Mouse (Mus musculus) urinary bladder, adult 18-20 months (tissue): ENCODE results near the gene Tspan33.
"Not testable (repeated sequence)": the region's sequence is repeated elsewhere in the genome, so short reads cannot be mapped to it uniquely, and the experiment has no call there.

ENCODE experiments used
- DNase-seq, 2 experiments: peaks; one replicate each; pipeline ENCODE4 v3.0.0; 2022; ENCODE audit warnings: low spot score in 2 of 2, mixed read lengths in 2 of 2

Tspan33 gene

DNA sequence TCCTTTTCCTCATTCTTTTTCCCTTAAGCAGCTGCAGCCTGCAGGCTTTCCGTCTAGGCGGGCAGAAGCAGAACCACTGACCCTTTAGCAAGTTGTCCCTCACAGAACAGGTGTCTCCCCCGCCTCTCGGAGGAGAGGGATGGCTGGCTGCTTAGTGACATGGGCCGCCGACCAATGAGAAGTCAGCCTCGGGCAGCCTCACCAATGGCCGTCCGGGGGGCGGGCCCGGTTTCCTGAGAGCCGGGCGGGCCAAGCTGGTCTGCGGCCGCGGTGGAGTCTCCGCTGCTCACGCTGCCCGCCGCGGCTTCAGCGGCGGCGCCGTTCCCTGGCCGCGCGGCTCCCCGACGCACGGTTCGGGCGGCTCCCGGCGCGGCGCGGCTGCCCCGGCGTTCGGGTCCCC is at the start of gene Tspan33:
Tspan33 (plus strand) TSS at position 270 of the 400 bp plus-strand sequence.
- peak; percentile 81 to 90 for DNase-seq

DNA sequence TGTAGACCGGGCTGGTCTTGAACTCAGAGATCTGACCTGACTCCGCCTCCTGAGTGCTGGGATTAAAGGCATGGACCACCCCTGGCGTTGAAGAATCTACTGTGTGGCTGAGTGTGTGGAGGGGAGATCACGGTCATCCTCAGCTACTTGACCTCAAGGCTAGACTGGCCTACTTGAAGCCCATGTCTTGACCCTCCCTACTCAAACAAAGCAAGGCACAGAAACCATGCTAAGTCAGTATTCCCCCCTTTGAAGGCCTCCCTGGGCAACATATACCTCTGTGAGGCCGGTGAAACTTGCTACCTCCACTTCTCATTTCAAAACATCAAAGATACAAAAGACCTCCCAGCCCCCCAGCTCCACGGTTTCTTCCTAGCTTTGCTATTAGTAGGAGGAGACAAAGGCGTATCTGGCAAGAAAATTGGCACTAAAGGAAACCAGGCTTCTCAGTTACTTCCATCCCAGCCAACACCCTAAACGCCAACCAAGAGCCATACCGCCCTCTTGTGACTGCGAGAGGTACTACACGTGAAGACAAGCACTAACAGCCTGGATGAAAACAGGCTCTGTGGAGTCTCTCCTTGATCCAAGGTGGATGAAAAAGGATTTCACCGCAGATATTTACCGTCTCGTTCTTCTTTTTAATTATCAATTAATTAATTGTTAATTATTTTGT is 44.4 kb upstream of the Tspan33 start:
- DNase-seq, result peak; percentile 73 to 77

DNA sequence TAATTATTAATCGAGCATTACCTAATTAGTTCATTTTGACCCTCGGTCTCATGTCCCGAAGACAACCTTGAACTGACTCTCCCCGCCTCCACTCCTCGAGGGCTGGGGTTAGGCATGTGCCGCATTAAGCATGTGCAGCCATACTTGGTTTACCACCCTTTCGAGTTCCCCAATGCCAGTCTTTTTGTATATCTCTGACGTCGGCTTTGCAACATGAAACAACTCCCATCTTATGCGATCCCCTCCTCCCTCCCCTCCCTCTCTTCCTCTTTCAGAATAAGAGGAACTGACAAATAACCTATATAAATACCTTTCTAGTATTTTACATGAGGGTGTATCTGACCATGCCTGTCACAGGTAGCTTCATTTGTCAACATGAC is 43.9 kb upstream of the Tspan33 start:
- peak in 1 of 2 experiments; percentile 4 for DNase-seq

DNA sequence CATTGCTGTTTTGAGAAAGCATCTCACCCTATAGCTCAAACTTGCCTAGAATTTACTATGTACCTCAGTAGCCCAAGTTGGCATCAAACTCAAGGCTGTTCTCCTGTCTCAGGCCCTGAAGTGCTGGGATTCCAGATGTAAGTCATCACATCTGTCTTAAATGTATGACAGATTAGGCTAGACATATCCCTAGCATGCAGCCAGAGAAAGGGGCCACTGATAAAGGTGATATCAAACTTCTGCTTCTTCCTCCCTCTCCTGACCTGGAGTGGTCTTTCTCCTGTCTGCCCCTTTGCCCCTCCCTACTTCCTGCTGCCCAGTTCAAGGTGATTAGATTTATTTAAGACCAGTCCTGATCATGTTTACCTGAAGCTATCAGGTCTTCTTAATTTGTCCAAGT is 40.8 kb upstream of the Tspan33 start:
- DNase-seq, result no peak

DNA sequence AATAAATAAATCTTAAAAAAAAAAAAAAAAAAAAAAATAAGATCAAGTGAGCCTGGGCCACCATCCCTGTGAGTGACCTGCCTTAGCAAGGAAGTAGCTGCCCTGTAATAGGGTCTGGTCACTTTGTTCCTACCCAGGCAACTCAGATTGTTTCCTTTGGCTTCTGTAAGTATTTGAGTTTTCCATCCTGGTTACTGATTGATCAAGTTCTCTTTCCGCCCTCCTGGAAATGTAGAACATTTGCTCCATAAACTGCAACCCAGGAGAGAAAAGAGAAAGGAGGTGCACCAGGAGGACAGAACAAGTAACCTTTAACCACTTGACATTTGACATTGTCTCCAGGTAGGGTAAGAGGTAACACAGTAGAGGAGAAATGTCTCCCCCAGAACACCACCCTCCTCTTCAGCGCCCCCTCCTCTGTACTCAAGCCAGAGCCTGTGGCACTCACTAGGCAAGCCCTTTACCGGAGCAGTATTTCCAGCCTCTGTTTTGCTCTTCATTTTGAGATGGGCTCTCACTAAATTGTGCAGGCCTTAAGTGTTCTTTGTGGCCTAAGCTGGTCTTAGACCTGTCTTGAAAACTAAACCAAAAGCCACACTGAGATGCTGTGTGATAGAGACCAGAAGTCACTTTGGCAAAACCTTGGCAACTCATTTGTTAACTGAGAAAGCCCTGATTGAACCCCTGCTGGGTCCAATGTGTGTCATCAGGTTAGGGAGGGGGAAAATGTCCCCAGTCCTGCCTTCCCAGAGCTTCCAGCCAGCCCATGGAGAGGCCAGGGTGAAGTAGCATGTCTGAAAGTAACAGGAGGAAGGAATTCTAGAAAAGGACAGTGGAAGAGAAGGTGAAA is 35.2 kb upstream of the Tspan33 start:
- no peak for DNase-seq

DNA sequence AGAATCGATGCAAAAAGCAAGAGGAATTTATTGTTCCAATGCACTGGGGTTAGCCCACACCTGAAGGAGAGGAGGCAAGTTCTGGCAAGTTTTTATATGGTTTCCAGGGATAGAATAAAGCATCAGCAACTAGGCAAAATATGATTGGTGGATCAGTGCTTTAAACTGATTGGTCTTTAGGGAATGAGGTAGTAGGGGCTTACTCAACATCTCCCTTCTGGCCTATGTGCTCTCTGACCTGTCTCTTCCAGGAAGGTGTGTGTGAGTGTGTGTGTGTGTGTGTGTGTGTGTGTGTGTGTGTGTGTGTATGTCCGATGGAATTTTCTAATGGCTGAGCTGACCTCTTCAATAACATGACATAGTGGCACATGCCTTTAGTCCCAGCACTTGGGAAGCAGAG is 34.1 kb upstream of the Tspan33 start:
- no peak for DNase-seq

DNA sequence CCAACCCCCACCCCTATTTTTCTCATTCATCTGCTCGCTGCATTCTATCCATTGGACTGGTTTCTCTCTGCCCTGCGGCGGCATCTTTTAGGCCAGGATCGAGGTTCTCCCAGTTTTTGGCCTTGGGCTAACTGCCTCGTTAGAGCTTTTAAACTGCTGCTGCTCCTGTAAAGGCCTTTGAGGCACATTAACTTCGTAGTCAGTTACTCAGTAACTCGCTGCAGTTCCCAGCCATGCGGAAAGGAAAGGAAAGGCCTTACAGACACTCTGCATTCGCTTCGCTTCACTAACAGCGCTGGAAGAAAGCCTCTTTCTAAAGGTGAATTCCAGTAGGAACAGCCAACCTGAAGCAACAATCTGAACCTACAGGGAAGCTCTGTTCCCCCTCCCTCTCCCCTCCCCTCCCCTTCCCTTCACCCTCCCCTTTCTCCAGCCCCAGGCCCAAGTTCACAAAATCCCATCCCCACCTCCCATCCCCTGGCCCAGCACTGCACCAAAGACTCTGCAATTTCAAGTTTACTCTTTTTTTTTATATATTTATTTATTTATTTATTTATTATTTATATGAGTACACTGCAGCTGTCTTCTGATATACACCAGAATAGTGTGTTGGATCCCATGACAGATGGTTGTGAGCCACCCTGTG is 33.2 kb upstream of the Tspan33 start:
- no peak for DNase-seq

DNA sequence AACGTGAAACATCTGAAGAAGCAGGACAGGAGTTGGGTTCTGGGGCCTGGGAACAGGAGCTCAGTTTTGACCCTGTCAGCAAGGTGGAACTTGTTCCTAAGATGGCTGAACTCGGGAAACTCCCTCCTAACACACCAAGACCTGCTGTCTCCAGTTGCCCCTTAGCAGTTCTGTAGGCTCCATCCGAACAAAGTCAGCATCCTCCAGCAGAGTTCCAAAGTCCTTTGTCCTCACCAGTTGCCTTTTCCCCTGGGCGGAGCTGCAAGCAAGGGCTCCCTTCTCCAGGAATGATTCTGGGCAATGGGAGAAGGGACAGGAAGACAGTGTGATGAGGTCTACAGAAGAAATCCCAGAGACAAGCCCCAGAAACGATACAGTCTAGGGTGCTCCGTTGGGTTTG is 26.8 kb upstream of the Tspan33 start:
- DNase-seq, result no peak

DNA sequence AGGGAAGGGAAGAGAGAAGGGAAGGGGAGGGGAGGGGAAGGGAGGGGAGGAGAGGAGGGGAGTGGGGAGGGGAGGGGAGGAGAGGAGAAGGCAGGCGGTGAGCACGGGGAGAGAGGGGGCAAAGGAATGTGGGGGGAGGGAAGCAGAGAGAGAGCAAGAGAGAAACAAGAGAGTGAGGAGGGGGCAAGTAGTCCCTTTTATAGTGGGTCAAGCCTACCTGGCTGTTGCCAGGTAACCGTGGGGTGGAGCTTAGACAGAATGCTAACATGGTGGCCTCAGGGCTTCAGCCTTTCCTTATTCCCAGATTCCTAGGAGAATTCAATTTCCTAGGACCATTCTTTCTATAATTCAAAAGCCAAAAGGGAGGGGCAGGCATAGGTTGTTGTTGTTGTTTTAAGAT is 22.3 kb upstream of the Tspan33 start:
- no peak for DNase-seq

DNA sequence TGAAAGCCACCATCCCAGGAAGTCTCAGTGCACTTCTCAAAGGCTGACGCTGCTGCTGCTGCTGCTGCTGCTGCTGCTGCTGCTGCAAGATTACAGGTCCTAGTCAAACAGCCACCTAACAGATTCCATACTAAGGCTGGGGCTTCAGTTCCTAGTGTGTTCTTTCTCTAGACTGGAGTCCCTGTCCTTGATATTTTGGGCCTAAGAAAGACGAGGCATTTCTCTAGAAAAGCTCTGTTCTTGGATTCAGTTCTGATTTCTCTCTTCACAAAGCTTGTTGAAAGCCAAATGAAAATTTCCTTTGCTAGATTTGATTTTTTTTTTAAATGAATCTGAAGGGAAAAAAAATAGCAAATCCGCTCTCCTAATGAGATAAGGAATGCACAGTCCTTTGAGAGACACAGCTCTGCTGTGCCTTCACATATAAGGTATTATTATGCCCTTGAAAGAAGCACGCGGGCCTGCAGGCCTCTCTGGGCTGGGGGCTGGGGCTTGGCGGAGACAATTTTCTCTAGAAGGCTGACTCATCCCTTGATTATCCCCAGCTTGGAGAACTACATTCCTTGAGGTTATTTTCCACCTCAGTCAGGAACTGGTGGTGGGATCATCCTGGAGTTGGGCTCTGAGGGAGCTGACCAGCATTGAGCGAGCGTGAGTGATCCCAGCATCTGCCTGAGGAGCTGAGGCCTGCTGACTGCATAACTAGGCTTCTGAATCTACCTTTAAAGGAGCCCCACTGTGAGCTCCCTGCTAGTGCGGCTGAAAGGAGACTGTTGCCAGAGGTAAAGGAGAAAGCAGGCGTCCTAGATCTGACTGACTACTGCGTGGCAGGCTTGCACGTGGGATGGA is 21.2 kb upstream of the Tspan33 start:
- no peak for DNase-seq

DNA sequence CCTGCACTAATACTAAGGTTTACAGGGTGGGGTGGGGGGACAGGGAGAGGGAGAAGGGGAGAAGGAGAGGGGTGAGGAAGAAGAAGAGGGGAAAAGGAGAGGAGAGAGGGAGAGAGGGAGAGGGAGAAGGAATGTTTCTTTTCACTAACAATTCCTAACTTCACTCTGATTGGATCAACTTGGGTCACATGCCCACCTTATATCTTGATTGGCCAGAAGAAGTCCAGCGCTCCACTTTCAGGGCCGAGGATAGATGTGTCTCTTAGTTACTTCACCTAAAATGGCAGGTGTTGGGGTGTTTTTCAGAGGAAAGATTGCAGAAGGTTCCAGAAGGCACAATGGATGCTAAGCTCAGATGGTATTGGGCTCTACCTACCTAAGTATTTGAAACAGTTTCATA is 20.3 kb upstream of the Tspan33 start:
- no peak for DNase-seq

DNA sequence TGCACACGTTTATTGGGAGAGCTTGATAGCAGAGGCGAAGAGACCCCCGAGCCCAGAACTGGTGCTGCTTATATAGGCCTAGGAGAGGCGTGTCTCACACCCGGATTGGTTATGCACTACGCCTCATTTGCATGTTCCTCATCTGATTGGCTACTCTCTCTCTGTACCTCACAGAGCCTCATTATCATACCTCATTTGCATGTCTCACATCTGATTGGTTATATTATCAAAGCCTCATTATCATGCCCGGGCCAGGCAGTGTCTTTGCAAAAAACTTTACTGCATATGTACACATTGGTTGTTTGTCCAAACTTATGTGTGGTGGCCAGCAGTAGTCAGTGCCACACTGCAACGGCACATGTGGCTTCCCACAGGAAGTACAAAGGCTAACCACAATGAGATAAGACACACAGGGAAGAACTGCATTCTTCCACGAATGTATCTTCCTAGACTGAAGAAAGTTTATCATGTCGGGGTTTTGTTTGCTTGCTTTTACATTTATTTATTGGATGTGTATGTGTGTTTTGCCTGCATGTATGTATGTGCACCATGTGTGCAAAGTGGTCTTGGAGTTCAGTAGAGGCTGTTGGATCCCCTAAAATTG is 14.0 kb upstream of the Tspan33 start:
- not testable (repeated sequence) for DNase-seq

DNA sequence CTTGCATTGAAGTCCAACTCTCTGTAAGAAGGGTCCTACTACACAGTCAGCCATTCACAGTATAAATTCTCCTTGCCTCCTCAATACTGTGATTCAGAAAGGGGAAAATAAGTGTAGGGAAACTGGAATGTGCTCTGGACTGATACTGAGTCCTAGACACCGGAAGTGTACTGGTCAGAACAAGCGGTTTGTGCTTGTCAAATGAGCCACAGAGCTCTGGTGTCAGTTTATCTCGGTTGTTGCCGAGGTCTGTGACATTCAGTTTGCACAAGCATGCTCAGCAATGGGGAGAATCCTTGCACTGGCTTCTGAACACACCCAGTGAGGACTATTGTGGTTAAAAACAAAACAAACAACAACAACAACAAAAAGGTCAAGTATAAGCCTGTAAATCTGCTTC is 12.2 kb upstream of the Tspan33 start:
- DNase-seq, result no peak

DNA sequence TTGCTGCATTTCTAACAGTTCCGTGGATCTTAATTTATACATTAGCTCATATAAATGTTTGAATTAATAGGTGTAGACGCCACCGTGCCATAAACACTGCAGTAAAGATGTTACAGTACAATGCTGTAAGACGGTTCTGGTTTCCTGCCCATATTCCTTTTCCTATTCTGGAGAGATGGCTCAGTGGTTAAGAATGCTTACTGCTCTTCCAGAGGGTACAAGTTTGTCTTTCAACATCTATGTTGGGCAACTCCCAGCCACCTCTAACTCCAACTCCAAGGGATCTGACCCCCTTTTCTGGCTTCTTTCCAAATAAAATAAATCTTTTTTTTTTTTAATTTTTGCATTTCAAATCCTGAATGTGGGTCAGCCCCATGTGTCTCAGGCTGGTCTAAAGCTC is 9.3 kb upstream of the Tspan33 start:
- DNase-seq, result no peak

DNA sequence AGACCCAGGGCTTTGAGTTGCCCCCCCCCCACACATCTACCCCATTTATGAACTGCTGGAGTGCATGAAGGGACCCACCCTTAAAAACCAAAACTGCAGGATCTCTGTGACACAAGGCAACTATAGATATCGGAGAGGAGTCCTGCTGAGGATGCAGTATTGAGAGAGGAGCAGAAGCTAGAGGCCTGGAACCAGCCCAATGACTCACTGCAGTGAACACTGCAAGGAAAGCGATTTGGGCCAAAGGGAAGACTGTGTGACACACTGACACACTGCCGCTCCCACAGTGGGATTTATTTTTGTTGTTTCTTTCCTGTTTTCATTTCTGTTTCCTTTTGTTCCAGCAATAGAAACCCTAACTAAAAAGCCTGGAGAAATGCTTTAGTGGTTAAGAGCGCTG is 8.1 kb upstream of the Tspan33 start:
- no peak for DNase-seq

DNA sequence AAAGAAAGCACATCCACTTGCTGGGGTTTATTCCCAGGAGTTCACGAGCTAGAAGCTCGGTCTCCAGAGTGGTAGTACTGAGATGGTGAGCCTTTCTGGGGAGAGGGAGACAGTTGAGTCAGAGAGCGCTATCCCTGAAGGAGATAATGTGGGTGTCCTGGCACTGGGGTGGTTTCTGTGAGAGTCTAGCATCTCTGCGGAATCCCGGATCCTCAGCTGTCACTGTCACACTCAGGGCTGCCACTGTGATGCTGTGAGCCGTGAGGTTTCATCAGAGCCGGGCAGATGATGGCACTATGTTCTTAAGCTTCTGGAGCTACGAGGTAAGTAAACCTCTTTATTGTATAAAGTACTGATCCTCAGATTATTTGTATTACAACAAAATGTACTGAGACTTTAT is 4.6 kb upstream of the Tspan33 start:
- DNase-seq, result no peak

DNA sequence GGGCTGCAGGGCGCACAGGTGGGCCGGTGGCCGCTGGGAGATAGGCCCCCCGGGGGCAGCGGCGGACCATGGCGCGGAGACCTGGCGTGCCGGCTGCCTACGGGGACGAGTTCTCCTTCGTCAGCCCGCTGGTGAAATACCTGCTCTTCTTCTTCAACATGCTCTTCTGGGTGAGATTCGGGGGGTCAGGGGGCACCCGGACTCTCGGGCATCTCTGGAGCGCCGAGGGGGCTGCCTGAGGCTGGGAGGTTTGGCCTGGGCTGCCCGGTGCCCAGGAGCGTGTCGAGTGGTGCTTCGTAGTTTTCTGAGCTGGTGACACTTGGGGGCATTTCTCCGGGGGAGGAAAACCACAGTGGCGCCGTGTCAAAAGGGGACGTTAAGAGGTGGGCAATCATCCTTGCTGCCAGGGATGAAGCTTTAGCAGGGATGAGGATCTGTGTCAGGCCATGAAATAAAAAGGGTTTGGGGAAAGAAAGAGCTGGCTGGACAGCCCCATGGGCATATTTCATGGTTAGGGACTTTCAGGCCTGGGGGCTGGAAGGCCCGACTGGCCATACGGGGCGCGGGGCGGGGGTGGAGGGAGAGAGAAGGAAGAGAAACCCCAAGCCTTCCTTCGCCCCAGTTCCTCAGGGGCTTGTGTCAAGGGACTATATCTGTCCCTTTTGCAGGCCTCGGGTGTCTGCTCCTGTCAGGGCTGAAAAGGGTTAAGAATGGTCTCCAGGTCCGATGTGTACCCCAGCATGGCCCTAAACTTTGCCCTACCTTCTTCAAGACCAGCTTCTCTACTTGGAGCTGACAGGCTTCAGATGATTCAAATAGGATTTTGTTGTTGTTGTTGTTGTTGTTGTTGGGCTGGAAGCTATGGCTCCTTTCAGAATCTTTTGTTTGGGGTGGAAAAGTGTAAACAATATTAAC is 610 bp downstream of the Tspan33 start:
- DNase-seq, result no peak

DNA sequence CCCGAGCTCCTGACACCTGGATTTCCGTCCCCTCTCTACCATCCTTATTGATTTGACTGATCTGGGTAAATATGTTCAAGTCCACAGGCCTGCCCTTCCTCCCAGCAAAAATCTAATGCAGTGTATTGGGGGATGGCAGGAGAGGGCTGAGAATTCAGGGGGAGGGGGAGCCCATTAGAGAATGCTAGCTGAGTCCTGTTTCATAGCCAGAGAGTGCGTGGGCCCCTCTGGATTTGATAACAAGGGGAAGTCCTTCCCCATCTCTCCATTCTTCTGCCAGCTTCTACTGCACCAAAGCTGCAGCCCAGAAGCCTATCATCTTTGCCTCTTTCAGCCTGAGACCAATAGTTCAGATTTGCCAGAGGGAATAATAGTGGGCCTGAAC is 1.3 kb downstream of the Tspan33 start:
- DNase-seq, result no peak

DNA sequence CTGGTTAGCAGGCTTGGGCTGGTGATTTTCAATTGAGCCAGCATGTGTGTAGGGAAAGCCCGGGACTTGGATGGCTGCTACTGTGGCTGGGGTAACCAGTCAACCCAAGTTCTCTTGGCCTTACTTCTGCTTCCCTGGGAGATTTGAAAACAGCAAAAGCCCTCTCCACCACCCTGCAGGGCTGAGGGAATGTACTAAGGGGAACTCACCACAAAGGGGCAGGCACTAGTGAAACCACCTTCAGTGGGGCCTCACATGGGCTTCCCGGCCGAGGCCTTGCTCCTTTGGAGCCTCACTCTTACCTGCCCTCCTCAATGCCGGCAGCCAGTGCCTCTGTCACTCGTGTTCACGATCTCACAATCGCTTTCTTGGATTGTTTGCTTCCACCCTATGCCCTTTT is 2.0 kb downstream of the Tspan33 start:
- DNase-seq, result no peak

DNA sequence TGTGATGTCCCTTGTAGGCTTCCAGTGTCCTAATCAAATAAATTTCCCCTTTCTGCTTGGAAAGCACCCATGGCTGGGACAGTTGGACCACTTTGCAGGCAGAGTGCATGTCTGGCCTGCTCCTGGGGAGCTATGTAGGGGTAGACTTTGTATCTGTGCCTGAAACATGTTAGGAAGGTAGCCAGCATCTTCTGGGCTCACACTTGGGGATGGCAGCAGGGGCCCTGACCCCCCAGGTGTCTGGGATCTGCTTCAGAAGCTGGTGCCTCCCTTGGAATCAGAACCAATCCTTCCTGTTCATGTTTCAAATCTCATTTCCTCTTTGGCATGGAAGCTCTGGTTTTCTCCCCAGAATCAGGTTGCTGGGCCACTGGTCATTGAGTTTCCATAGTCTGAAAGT is 3.1 kb downstream of the Tspan33 start:
- DNase-seq, result no peak

DNA sequence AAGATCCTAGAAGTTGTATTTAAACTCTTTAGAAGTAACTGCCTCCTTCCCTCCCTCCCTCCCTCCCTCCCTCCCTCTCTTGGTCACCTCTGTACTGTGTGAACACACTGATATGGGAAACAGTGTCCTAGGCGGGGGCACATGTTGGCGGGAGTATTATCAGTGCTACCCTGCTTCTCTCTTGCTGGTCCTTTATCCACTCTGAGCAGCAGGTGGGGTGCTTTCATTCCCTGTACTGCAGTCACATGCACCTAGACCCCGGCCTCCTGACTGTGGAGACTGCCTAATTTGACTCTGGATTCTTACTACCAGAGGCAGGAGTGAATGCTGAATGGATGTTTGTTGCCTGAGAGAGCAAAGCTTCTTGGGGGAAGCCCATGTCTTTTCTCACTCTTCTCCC is 3.5 kb downstream of the Tspan33 start:
- no peak for DNase-seq
